Mouse (Mus musculus) liver, adult 2 months (tissue): ENCODE measurements around the gene Hip1.

Source experiments
- CTCF ChIP-seq: fragments of 200-500 bp; IDR thresholded peaks from 2 replicates; pipeline ENCODE4 v1.5.1; 2011; ENCODE audit warnings: low read depth, low read length, control low read depth
- POLR2A ChIP-seq: fragments of 200-500 bp; IDR thresholded peaks from 2 replicates; pipeline ENCODE4 v1.6.1; 2011; ENCODE audit warnings: low read length, control low read depth; ENCODE audit not compliant: insufficient read depth; ENCODE audit errors: extremely low read depth

- TF ChIP-seq CTCF (no peak), POLR2A (no peak)
Measured at GRCm38 (mm10) chr5:135493095-135493494, 51.8 kb downstream of the Hip1 start.
